10 mouse cellular contexts compared by ENCODE assay signal in the genomic region with DNA sequence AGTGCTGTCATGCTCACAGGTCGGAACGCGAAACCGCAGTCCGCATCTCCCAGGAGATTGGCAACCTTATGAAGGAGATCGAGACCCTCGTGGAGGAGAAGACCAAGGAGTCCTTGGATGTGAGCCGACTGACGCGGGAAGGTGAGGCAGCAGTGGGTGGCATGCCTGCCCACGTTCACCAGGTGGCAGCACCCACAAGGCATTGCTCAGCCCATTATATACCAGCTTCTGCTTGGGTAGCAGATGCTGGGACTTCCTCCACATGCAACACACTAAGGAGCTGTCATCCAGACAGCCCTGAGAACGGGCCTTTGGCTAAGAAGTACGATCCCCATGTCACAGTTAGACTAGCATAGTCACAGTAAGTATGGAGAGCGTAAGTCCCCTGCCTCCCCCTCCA. TPM values are rescaled to one million over a fixed set of nuclear protein-coding genes. Genes with fewer than 3 reads are reported as not detected.
DNase-seq lines count a peak whose midpoint lies in the region; ATAC-seq and TF ChIP-seq lines count a peak whose summit lies in the region.
"Had no signal": no experiment of that assay in that cellular context is flagged by ENCODE, and none has a peak within 500 bp of the region (broad histone marks: within the 10 kb centered on the region; RNA-seq: fewer than 3 reads in every experiment).

No protein-coding gene starts in this region.

- no peak for ATAC-seq in hindbrain, postnatal 0 days
- no peak for ATAC-seq in hindbrain, embryonic 14.5 days (ENCODE audit: low FRiP score)
- ATAC-seq in forebrain, postnatal 0 days, result peak; percentile 83

- H3K27me3 ChIP-seq in hindbrain, postnatal 0 days (ENCODE audit: insufficient read depth, low read length), result no peaks in the 10 kb centered on the region
- H3K27me3 ChIP-seq in hindbrain, embryonic 14.5 days (ENCODE audit: control insufficient read depth, insufficient read depth, low read length), result no peaks in the 10 kb centered on the region
- H3K27me3 ChIP-seq in E14TG2a.4 (ENCODE audit: insufficient read depth, low read length), result no peaks in the 10 kb centered on the region
- no peaks in the 10 kb centered on the region for H3K27me3 ChIP-seq in forebrain, postnatal 0 days (ENCODE audit: insufficient read depth, low read length)
- no peaks in the 10 kb centered on the region for H3K27me3 ChIP-seq in midbrain, embryonic 10.5 days (ENCODE audit: low read depth, poor library complexity, severe bottlenecking)

- 0 out of 2 replicates have a peak, but pooled peaks cover 4% of the 10 kb centered on the region for H3K4me1 ChIP-seq in hindbrain, postnatal 0 days (ENCODE audit: insufficient read depth, low read length)
- no peaks in the 10 kb centered on the region; the same call in 1 of the 2 replicates for H3K4me1 ChIP-seq in hindbrain, embryonic 14.5 days (replicated peaks; ENCODE audit: control insufficient read depth, insufficient read depth, low read length)
- H3K4me1 ChIP-seq in E14TG2a.4 (replicated peaks; ENCODE audit: low read depth, low read length), result peaks cover 63% of the 10 kb centered on the region
- peaks cover 3% of the 10 kb centered on the region; the same call in 1 of the 2 replicates for H3K4me1 ChIP-seq in forebrain, postnatal 0 days (ENCODE audit: insufficient read depth)
- H3K4me1 ChIP-seq in midbrain, embryonic 10.5 days, result peaks cover 13% of the 10 kb centered on the region

- no peaks in the 10 kb centered on the region for H3K9me3 ChIP-seq in hindbrain, postnatal 0 days (ENCODE audit: low read length)
- H3K9me3 ChIP-seq in hindbrain, embryonic 14.5 days (ENCODE audit: control insufficient read depth, low read length), result no peaks in the 10 kb centered on the region
- no peaks in the 10 kb centered on the region for H3K9me3 ChIP-seq in E14TG2a.4 (ENCODE audit: low read length)
- H3K9me3 ChIP-seq in forebrain, postnatal 0 days (ENCODE audit: low read length), result no peaks in the 10 kb centered on the region
- H3K9me3 ChIP-seq in midbrain, embryonic 10.5 days (replicated peaks), result no peaks in the 10 kb centered on the region

- 73% methylated on average over 14 of the region's 14 CpGs for WGBS in hindbrain, postnatal 0 days
- 93% methylated on average over 14 of the region's 14 CpGs for WGBS in hindbrain, embryonic 14.5 days
- 82% methylated on average over 14 of the region's 14 CpGs for WGBS in forebrain, postnatal 0 days
- 89% methylated on average over 14 of the region's 14 CpGs for WGBS in midbrain, embryonic 10.5 days

- peak; percentile 75 for TF ChIP-seq CTCF in hindbrain, postnatal 0 days (IDR thresholded peaks at IDR 0.05; ENCODE audit: low read depth)
- TF ChIP-seq CTCF in E14TG2a.4 (conservative IDR thresholded peaks at IDR 0.05; ENCODE audit: low read length), result 0 out of 2 replicates have a peak, but pooled peaks have one; percentile 9
- TF ChIP-seq CTCF in forebrain, postnatal 0 days (IDR thresholded peaks at IDR 0.05; ENCODE audit: low read depth), result peak; percentile 75

- no peak overlapping the region for H3K27ac ChIP-seq in hindbrain, postnatal 0 days
- H3K27ac ChIP-seq in hindbrain, embryonic 14.5 days, result no peak overlapping the region
- no peak overlapping the region for H3K27ac ChIP-seq in forebrain, postnatal 0 days (ENCODE audit: low read depth, low read length)
- H3K27ac ChIP-seq in midbrain, embryonic 10.5 days (replicated peaks), result no peak overlapping the region

- H3K4me3 ChIP-seq in hindbrain, postnatal 0 days (ENCODE audit: low read length), result no peak overlapping the region
- no peak overlapping the region for H3K4me3 ChIP-seq in hindbrain, embryonic 14.5 days (replicated peaks; ENCODE audit: low read length)
- H3K4me3 ChIP-seq in E14TG2a.4 (replicated peaks; ENCODE audit: low read length), result no peak overlapping the region
- H3K4me3 ChIP-seq in forebrain, postnatal 0 days (ENCODE audit: low read depth, low read length), result no peak overlapping the region
- H3K4me3 ChIP-seq in midbrain, embryonic 10.5 days, result no peak overlapping the region

- no peak overlapping the region for H3K9ac ChIP-seq in hindbrain, postnatal 0 days (replicated peaks; ENCODE audit: low read length)
- H3K9ac ChIP-seq in hindbrain, embryonic 14.5 days, result no peak overlapping the region
- no peak overlapping the region for H3K9ac ChIP-seq in forebrain, postnatal 0 days

- DNase-seq in hindbrain, postnatal 0 days (ENCODE audit: low spot score), result peak; percentile 60
- no peak for DNase-seq in hindbrain, embryonic 14.5 days (ENCODE audit: low spot score)
- DNase-seq in forebrain, postnatal 0 days, result peak; percentile 63
- peak; percentile 40 for DNase-seq in lung, postnatal 36 days
- no peak for DNase-seq in Muller cell, postnatal 12 days (ENCODE audit: inconsistent ontology term)
- no peak for DNase-seq in adrenal gland, adult 18-20 months (ENCODE audit: low spot score in 2 of 2)
- no peak for DNase-seq in midbrain, embryonic 10.5 days (ENCODE audit: low spot score)

- H3K36me3 ChIP-seq in hindbrain, postnatal 0 days (ENCODE audit: insufficient read depth, low read length), result peaks cover 28% of the 10 kb centered on the region
- H3K36me3 ChIP-seq in hindbrain, embryonic 14.5 days (replicated peaks; ENCODE audit: control insufficient read depth, insufficient read depth), result peaks cover 67% of the 10 kb centered on the region
- peaks cover 79% of the 10 kb centered on the region for H3K36me3 ChIP-seq in E14TG2a.4 (ENCODE audit: insufficient read depth, low read length)
- H3K36me3 ChIP-seq in forebrain, postnatal 0 days (ENCODE audit: insufficient read depth), result peaks cover 62% of the 10 kb centered on the region
- H3K36me3 ChIP-seq in midbrain, embryonic 10.5 days, result peaks cover 71% of the 10 kb centered on the region

- no peak overlapping the region for H3K4me2 ChIP-seq in hindbrain, postnatal 0 days (ENCODE audit: low read depth, low read length)
- H3K4me2 ChIP-seq in hindbrain, embryonic 14.5 days (replicated peaks), result no peak overlapping the region
- no peak overlapping the region for H3K4me2 ChIP-seq in forebrain, postnatal 0 days (ENCODE audit: low read depth)

RNA-seq across cellular contexts. Expression of a gene that starts 8.9 kb away (rescaled TPM):
- 15.3 and 18.3 TPM in 2 replicates for total RNA-seq in hindbrain, postnatal 0 days (2014; rRNA removed)
- 9.1 and 9.8 TPM in 2 replicates for polyA plus RNA-seq in hindbrain, postnatal 0 days (2015; fragmentation: Nextera tagmentation; extraction: Ambion mirVana)
- 10.9 and 12.7 TPM in 2 replicates for polyA plus RNA-seq in hindbrain, embryonic 14.5 days (2014; fragmentation: Nextera tagmentation; extraction: Ambion mirVana)
- 12.8 and 13.8 TPM in 2 replicates for total RNA-seq in forebrain, postnatal 0 days (2014; rRNA removed)
- polyA plus RNA-seq in forebrain, postnatal 0 days (2015; fragmentation: Nextera tagmentation; extraction: Ambion mirVana), result 8.7 and 8.9 TPM in 2 replicates
- 10 to 100 TPM; 16.0 to 23.5 TPM for total RNA-seq in adrenal gland, adult 18-20 months (2021)
- polyA plus RNA-seq in midbrain, embryonic 10.5 days (2016; fragmentation: Nextera tagmentation; extraction: Ambion mirVana), result 15.9 and 19.1 TPM in 2 replicates

RNA-seq across cellular contexts. Expression of a gene that starts 9.2 kb away (rescaled TPM):
- 15.3 and 26.4 TPM in 2 replicates for total RNA-seq in hindbrain, postnatal 0 days (2014; rRNA removed)
- polyA plus RNA-seq in hindbrain, postnatal 0 days (2015; fragmentation: Nextera tagmentation; extraction: Ambion mirVana), result 19.8 and 20.5 TPM in 2 replicates
- polyA plus RNA-seq in hindbrain, embryonic 14.5 days (2014; fragmentation: Nextera tagmentation; extraction: Ambion mirVana), result 26.3 and 28.2 TPM in 2 replicates
- 17.6 and 23.2 TPM in 2 replicates for total RNA-seq in forebrain, postnatal 0 days (2014; rRNA removed)
- polyA plus RNA-seq in forebrain, postnatal 0 days (2015; fragmentation: Nextera tagmentation; extraction: Ambion mirVana), result 22.7 and 23.4 TPM in 2 replicates
- total RNA-seq in adrenal gland, adult 18-20 months (2021), result 10 to 100 TPM; 22.8 to 33.3 TPM
- polyA plus RNA-seq in midbrain, embryonic 10.5 days (2016; fragmentation: Nextera tagmentation; extraction: Ambion mirVana), result 37.3 and 41.3 TPM in 2 replicates

RNA-seq across cellular contexts. Expression of a gene that starts 13.6 kb away (rescaled TPM):
- total RNA-seq in hindbrain, postnatal 0 days (2014; rRNA removed), result 3.6 and 5.1 TPM in 2 replicates
- 1.1 and 1.7 TPM in 2 replicates for polyA plus RNA-seq in hindbrain, postnatal 0 days (2015; fragmentation: Nextera tagmentation; extraction: Ambion mirVana)
- polyA plus RNA-seq in hindbrain, embryonic 14.5 days (2014; fragmentation: Nextera tagmentation; extraction: Ambion mirVana), result 1.1 and 1.4 TPM in 2 replicates
- 0.86 and 0.92 TPM in 2 replicates for total RNA-seq in forebrain, postnatal 0 days (2014; rRNA removed)
- polyA plus RNA-seq in forebrain, postnatal 0 days (2015; fragmentation: Nextera tagmentation; extraction: Ambion mirVana), result 0.59 and 1.7 TPM in 2 replicates
- under 1 TPM in 1 of 2 experiments, not detected in 1; 0.06 TPM for total RNA-seq in adrenal gland, adult 18-20 months (2021)
- 0.12 and 0.17 TPM in 2 replicates for polyA plus RNA-seq in midbrain, embryonic 10.5 days (2016; fragmentation: Nextera tagmentation; extraction: Ambion mirVana)
- total RNA-seq: heart, adult 18-20 months had no signal
- polyA plus RNA-seq: liver, embryonic 16.5 days had no signal

RNA-seq across cellular contexts. Expression of a gene that starts 23.6 kb away (rescaled TPM):
- 0.37 TPM in 1 of 2 replicates, not detected in the other for total RNA-seq in hindbrain, postnatal 0 days (2014; rRNA removed)
- 0.30 and 0.43 TPM in 2 replicates for polyA plus RNA-seq in hindbrain, postnatal 0 days (2015; fragmentation: Nextera tagmentation; extraction: Ambion mirVana)
- polyA plus RNA-seq in hindbrain, embryonic 14.5 days (2014; fragmentation: Nextera tagmentation; extraction: Ambion mirVana), result 0.25 TPM in 1 of 2 replicates, not detected in the other
- total RNA-seq in forebrain, postnatal 0 days (2014; rRNA removed), result 0.15 TPM in 1 of 2 replicates, not detected in the other
- polyA plus RNA-seq in forebrain, postnatal 0 days (2015; fragmentation: Nextera tagmentation; extraction: Ambion mirVana), result 0.62 and 0.65 TPM in 2 replicates
- not detected for total RNA-seq in adrenal gland, adult 18-20 months (2021)
- 0.09 TPM in 1 of 2 replicates, not detected in the other for polyA plus RNA-seq in midbrain, embryonic 10.5 days (2016; fragmentation: Nextera tagmentation; extraction: Ambion mirVana)
- total RNA-seq: heart, adult 18-20 months had no signal
- polyA plus RNA-seq: liver, embryonic 16.5 days had no signal

RNA-seq across cellular contexts. Expression of a gene that starts 46.6 kb away (rescaled TPM):
- 40.9 and 64.7 TPM in 2 replicates for total RNA-seq in hindbrain, postnatal 0 days (2014; rRNA removed)
- polyA plus RNA-seq in hindbrain, postnatal 0 days (2015; fragmentation: Nextera tagmentation; extraction: Ambion mirVana), result 175 and 179 TPM in 2 replicates
- 221 and 251 TPM in 2 replicates for polyA plus RNA-seq in hindbrain, embryonic 14.5 days (2014; fragmentation: Nextera tagmentation; extraction: Ambion mirVana)
- 124 and 139 TPM in 2 replicates for total RNA-seq in forebrain, postnatal 0 days (2014; rRNA removed)
- 227 and 298 TPM in 2 replicates for polyA plus RNA-seq in forebrain, postnatal 0 days (2015; fragmentation: Nextera tagmentation; extraction: Ambion mirVana)
- total RNA-seq in adrenal gland, adult 18-20 months (2021), result 10 to 100 TPM; 13.8 to 17.0 TPM
- 152 and 156 TPM in 2 replicates for polyA plus RNA-seq in midbrain, embryonic 10.5 days (2016; fragmentation: Nextera tagmentation; extraction: Ambion mirVana)

Comparison
In these comparisons a context has a peak if more than half of its experiments do, and no peak if none do; other contexts are left out.
1. DNase-seq: peak in hindbrain, postnatal 0 days (single experiment), forebrain, postnatal 0 days (single experiment) and lung, postnatal 36 days (single experiment); none in hindbrain, embryonic 14.5 days (single experiment), Muller cell, postnatal 12 days (single experiment), adrenal gland, adult 18-20 months (0 of 2) and midbrain, embryonic 10.5 days (single experiment).
2. CTCF ChIP-seq: peak in every context shown above with its lines; median percentile 75 in hindbrain, postnatal 0 days; 75 in forebrain, postnatal 0 days; 9 in E14TG2a.4.